Mouse (Mus musculus) midbrain, embryonic 11.5 days (tissue): Measurements from ENCODE around the gene Hunk. TPM values are rescaled to one million over a fixed set of nuclear protein-coding genes. Genes with fewer than 3 reads are reported as not detected.

ENCODE experiments used
- ATAC-seq: fragments of 200-750 bp; cut with Nextera tagmentation; 2 replicates; pipeline ENCODE4 v1.8.0; 2017; ENCODE audit warnings: moderate TSS enrichment, moderate library complexity; ENCODE audit not compliant: low FRiP score
- DNase-seq: peaks from one replicate; pipeline ENCODE4 v3.0.0; 2015; ENCODE audit warnings: low spot score; ENCODE audit errors: missing footprints
- H3K27ac ChIP-seq: fragments of 300-500 bp; sonication (generic); 2 replicates; pipeline ENCODE4 v1.5.1; 2014; ENCODE audit warnings: low read depth, low read length
- H3K27me3 ChIP-seq: fragments of 300-500 bp; sonication (generic); 2 replicates; pipeline ENCODE4 v1.6.1; 2014; ENCODE audit warnings: mild to moderate bottlenecking, low read length, moderate library complexity, mixed read lengths; ENCODE audit not compliant: control insufficient read depth, insufficient read depth
- H3K36me3 ChIP-seq: fragments of 300-500 bp; sonication (generic); 2 replicates; pipeline ENCODE4 v1.6.1; 2014; ENCODE audit warnings: mild to moderate bottlenecking, low read length, moderate library complexity, mixed read lengths; ENCODE audit not compliant: control insufficient read depth, insufficient read depth
- H3K4me1 ChIP-seq: fragments of 300-500 bp; sonication (generic); 2 replicates; pipeline ENCODE4 v1.6.1; 2014; ENCODE audit warnings: low read length; ENCODE audit not compliant: control insufficient read depth, insufficient read depth
- H3K4me2 ChIP-seq: fragments of 300-500 bp; sonication (generic); 2 replicates; pipeline ENCODE4 v1.6.1; 2014; ENCODE audit warnings: mild to moderate bottlenecking, moderate library complexity
- H3K4me3 ChIP-seq: fragments of 300-500 bp; sonication (generic); 2 replicates; pipeline ENCODE4 v1.5.1; 2014; ENCODE audit warnings: low read depth, low read length
- H3K9ac ChIP-seq: fragments of 300-500 bp; sonication (generic); 2 replicates; pipeline ENCODE4 v1.6.1; 2014; ENCODE audit warnings: low read length
- H3K9me3 ChIP-seq: fragments of 300-500 bp; sonication (generic); 2 replicates; pipeline ENCODE4 v1.6.1; 2016; ENCODE audit warnings: low read length; ENCODE audit not compliant: control insufficient read depth
- WGBS: fragments of 180-500 bp; shearing (Covaris S2); extraction: QIAGEN DNeasy Blood & Tissue Kit; methylation state at CpG from one replicate; pipeline ENCODE4 v1.1.7; 2014; 5-methylcytosine and 5-hydroxymethylcytosine counted together
- polyA plus RNA-seq: library from polyadenylated mRNA; unstranded; fragments of >200 nt; fragmentation: Nextera tagmentation; extraction: Ambion mirVana; gene quantifications from 2 replicates; pipeline ENCODE4 v1.2.1, GENCODE M21; 2014

Gene Hunk
- polyA plus RNA-seq, 1 experiment from 2014 or later: 9.7 TPM

DNA sequence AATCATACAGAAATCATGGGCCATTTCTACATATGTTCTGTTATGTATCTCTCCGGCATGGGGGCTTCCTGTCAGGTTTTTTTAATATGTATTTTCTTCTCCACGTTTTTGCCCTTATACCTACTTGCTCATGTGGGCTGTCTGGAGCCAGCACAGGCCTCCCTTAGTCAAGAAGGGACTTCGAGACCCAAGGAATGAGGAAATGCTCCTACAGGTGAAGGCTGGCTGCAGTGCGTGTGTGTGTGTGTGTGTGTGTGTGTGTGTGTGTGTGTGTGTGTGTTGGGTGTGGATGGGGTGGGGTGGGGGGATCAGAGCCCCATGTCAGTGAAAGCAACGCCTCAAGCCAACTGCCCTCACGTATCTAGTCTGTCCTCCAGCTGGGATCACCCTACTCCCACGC is 16.5 kb downstream of the Hunk start:
- no peak for DNase-seq
- 91% methylated on average over 7 of the region's 7 CpGs for WGBS
- H3K4me1 ChIP-seq: peaks cover 20% of the 10 kb centered on the region
- H3K36me3 ChIP-seq: no peaks in the 10 kb centered on the region
- H3K4me2 ChIP-seq: no peak overlapping the region
- no peaks in the 10 kb centered on the region for H3K27me3 ChIP-seq
- no peak overlapping the region for H3K4me3 ChIP-seq
- ATAC-seq: no peak
- H3K9me3 ChIP-seq: no peaks in the 10 kb centered on the region
- no peak overlapping the region for H3K27ac ChIP-seq
- no peak overlapping the region for H3K9ac ChIP-seq

DNA sequence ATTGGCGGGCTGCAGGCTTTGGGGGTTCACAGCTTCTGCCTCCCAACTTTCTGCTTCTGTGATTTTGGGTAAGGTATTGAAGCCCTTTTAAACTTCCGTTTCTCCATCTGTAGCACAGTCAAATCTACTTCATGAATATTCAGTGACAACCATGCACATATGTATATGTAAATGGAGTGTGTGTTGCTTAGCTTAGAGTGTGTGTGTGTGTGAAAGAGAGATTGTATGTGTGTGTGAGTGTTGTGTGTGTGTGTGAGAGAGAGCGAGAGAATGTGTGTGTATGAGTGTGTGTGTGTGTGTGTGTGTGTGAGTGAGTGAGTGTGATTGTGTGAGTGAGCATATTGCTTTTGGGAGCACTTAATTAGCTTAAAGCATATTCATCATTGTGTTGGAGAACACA is 19.4 kb downstream of the Hunk start:
- 90% methylated on average over 3 of the region's 3 CpGs for WGBS
- no peaks in the 10 kb centered on the region for H3K27me3 ChIP-seq
- no peaks in the 10 kb centered on the region; the same call in 1 of the 2 replicates for H3K36me3 ChIP-seq
- H3K9me3 ChIP-seq: no peaks in the 10 kb centered on the region
- H3K4me1 ChIP-seq: peaks cover 32% of the 10 kb centered on the region
- ATAC-seq (no peak), DNase-seq (no peak)
- no peak overlapping the region for H3K4me2 ChIP-seq
- H3K4me3 ChIP-seq: no peak overlapping the region
- H3K27ac ChIP-seq: no peak overlapping the region
- H3K9ac ChIP-seq: no peak overlapping the region

DNA sequence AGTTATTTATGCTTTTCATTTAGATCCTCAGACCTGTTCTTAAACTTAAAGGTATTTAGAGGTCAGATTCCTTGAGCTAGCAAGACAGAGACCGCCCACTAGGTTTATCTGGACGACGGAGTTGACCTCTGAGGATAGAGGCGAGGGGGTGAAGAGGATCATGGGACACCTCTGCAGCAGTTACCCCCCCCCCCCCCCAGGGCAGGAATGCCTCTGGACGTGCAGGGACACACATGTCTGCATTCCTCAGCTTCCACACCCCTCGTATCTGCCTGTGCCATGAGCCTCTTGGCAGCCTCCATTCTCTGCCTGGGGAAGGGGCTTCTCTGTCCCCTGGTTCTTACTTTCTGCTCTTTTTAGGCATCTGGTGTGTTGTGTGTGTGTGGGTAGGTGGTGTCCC is 19.8 kb downstream of the Hunk start:
- Histone ChIP-seq H3K4me1 (peaks cover 28% of the 10 kb centered on the region), H3K4me3 (no peak overlapping the region), H3K27ac (no peak overlapping the region), H3K4me2 (no peak overlapping the region), H3K9me3 (no peaks in the 10 kb centered on the region), H3K36me3 (no peaks in the 10 kb centered on the region; the same call in 1 of the 2 replicates), H3K9ac (no peak overlapping the region), H3K27me3 (no peaks in the 10 kb centered on the region)
- ATAC-seq (no peak), DNase-seq (no peak)
- WGBS: 46% methylated on average over 6 of the region's 6 CpGs

DNA sequence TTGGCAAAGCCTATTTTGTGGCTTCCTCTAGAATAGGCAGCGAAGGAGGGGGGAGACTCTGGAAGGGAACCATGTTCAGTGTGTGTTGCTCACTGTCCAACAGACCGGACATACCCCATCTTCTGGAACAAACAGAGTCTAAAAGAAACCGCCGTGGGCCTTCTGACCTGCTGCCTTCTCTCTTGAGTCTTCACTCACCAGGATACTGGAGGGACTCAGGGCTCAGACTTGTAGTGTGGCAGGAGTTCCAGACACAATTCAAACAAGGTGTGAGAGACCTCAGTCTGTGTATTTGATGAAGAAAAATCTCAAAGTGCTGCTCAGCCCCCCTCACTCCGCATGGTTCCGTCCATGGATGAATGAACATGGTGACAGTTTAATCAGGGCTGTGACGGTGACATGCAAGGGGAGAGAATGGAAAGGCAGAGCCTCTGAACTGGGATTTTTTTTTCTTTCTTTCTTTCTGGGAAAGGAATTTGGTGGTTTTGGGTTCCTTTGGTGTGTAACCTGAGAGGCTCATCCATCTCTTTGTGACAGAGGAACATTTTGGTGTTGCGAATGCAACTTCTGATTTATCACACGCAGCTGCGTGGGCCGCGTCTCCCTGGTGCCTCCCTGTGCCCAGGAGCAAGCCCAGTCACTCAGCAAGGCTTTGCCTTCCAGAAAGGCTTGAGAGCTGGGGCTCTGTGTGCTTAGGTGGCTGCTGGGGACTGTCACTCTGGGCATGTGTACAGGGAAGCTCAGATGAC is 21.9 kb downstream of the Hunk start:
- Histone ChIP-seq H3K36me3 (no peaks in the 10 kb centered on the region; the same call in 1 of the 2 replicates), H3K27me3 (no peaks in the 10 kb centered on the region), H3K9ac (no peak overlapping the region), H3K4me1 (peaks cover 16% of the 10 kb centered on the region), H3K9me3 (no peaks in the 10 kb centered on the region), H3K4me2 (no peak overlapping the region), H3K27ac (no peak overlapping the region), H3K4me3 (no peak overlapping the region)
- DNase-seq (peak; percentile 92), ATAC-seq (peak; percentile 78)
- WGBS: 24% methylated on average over 12 of the region's 12 CpGs

DNA sequence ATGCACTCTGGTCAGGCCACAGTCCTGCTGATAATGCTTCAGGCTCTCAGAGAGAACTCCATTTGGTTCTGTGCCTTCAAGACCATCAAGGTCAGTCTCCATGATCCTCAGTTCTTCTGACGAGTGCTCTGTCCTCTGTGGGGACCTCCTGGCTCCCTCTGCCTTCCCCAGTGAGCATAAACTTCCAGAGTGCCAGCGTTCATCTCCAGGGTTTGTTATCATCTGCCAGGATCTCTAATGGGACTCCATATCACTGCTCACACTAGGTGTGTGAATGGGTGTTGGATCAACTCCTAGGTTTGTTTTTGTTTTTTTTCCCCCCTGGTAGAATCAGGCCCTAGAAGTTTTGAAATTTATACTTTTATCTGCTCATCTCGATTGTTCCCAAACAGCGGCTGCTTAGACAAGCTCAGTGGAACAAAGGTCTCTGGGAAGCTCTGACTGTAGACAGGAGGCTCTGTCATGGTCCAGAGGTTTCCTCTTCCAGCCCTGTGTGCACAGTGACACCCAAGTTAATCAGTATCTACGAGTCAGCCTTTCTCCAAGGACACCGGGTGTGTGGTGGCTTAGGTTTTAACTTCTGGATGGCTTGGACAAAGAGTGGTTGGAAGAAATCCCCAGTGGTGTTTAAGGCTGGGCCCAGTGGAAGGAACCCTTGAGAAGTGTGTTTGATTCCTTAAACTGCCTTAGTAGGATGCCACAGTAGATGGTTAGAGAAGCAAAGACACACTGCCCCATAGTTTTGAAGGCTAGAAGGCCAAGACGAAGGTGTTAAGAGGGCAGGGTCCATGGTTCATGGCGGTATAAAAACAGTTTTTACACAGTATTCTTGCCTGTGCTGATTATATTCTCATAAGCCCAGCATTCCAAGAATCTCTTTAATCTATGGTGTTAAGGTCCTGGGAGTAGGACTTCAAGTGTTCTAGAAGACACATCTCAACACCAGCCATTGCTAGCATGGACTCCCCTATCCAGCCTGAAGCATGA is 26.6 kb downstream of the Hunk start:
- Histone ChIP-seq H3K9ac (no peak overlapping the region), H3K4me2 (no peak overlapping the region), H3K9me3 (peaks cover 5% of the 10 kb centered on the region; the same call in 1 of the 2 replicates), H3K4me3 (no peak overlapping the region), H3K27me3 (no peaks in the 10 kb centered on the region), H3K36me3 (peaks cover 6% of the 10 kb centered on the region), H3K4me1 (peaks cover 13% of the 10 kb centered on the region), H3K27ac (no peak overlapping the region)
- WGBS: 84% methylated on average over 8 of the region's 8 CpGs
- ATAC-seq: no peak
- DNase-seq: no peak

DNA sequence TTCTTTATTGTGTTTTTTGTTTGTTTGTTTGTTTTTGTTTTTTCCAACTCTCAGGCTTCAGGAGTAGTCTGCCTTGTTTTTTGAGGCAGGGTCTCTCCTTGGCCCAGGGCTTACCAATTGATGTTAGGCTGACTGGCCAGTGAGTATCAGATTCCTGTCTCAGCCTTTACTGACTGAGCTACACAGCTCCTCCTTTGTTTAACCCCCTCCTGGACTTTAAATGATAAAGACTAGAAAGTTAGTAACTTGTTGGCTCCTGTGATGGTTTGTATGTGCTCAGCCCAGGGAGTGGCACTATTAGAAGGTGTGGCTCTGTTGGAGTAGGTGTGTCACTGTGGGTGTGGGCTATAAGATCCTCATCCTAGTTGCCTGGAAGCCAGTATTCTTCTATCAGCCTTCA is 30.8 kb downstream of the Hunk start:
- no peak for DNase-seq
- no peak overlapping the region for H3K4me2 ChIP-seq
- no peak overlapping the region for H3K27ac ChIP-seq
- H3K4me3 ChIP-seq: no peak overlapping the region
- H3K9me3 ChIP-seq: peaks cover 5% of the 10 kb centered on the region; the same call in 1 of the 2 replicates
- no peak overlapping the region for H3K9ac ChIP-seq
- peaks cover 6% of the 10 kb centered on the region for H3K36me3 ChIP-seq
- H3K4me1 ChIP-seq: peaks cover 21% of the 10 kb centered on the region
- H3K27me3 ChIP-seq: no peaks in the 10 kb centered on the region
- no peak for ATAC-seq

DNA sequence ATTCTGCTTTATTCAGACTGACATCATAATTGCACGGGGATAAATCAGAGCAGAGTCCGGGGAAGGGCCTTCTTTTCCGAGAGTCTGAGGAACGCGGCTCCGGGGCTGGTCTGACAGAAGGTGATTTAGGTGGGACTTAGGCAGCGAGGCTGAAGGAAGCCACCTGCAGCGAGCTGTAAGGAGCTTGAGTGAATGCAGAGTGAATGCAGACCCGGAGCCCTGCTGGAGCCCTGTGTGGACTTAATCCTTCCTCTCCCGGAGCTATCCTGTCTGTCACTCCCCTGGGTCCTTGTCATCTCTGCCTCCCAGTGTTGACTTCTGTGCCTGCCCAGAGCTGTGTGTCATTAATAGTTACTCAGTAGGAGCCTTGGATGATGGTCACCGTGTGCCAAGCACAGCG is 32.8 kb downstream of the Hunk start:
- ATAC-seq (peak; percentile 59), DNase-seq (no peak)
- Histone ChIP-seq H3K36me3 (peaks cover under 1% of the 10 kb centered on the region; the same call in 1 of the 2 replicates), H3K9me3 (peaks cover 1% of the 10 kb centered on the region; the same call in 1 of the 2 replicates), H3K4me3 (no peak overlapping the region), H3K27me3 (no peaks in the 10 kb centered on the region), H3K4me2 (no peak overlapping the region), H3K9ac (no peak overlapping the region), H3K27ac (0 out of 2 replicates have a peak overlapping the region, but pooled peaks have one; percentile 3), H3K4me1 (peaks cover 24% of the 10 kb centered on the region)
- 4% methylated on average over 12 of the region's 12 CpGs for WGBS

DNA sequence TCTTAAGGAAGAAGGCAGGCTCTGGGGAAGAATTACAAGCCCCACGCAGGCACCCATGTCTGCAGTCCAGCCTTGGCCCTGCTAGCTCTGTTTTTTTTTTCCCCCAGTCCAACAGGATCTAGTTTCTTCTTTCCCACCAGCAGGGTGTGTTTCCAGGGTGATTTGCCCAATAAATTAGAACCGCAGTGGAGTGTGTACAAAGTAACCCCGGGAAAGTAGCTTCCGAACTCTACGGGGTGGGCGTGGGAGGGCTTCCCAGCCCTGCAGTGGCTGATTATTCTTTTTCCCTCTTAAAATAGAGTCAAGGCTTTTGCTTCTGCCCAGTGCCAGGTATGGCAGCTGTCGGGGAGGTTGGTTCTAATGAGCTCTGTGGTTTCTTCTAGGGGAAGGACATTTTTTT is 35.3 kb downstream of the Hunk start:
- H3K36me3 ChIP-seq: no peaks in the 10 kb centered on the region
- DNase-seq (no peak), ATAC-seq (no peak)
- no peak overlapping the region for H3K4me2 ChIP-seq
- no peak overlapping the region for H3K9ac ChIP-seq
- H3K27ac ChIP-seq: no peak overlapping the region
- no peaks in the 10 kb centered on the region for H3K9me3 ChIP-seq
- H3K4me3 ChIP-seq: no peak overlapping the region
- peaks cover 27% of the 10 kb centered on the region for H3K4me1 ChIP-seq
- 17% methylated on average over 7 of the region's 7 CpGs for WGBS
- H3K27me3 ChIP-seq: no peaks in the 10 kb centered on the region

DNA sequence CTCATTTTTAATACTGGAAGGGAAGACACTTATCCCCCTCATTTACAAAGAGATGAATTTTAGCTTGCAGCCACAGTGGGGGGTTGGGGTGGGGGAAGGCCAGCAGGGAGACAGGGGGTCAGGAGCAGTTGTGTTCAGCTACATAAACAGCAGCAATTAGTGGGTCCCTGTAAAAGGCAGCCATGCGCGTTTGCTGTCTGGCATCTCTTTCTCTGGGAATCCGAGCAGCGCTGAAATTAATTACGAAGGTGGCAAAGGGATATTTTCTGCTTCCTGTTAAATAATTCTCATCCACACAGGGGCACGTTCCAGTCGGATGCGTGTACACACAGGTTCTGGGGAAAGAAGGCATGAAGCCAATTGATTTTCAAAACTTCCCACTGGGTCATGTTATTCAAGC is 35.7 kb downstream of the Hunk start:
- H3K36me3 ChIP-seq: no peaks in the 10 kb centered on the region
- H3K4me1 ChIP-seq: peaks cover 27% of the 10 kb centered on the region
- DNase-seq: no peak
- WGBS: 42% methylated on average over 8 of the region's 8 CpGs
- no peaks in the 10 kb centered on the region for H3K27me3 ChIP-seq
- no peak overlapping the region for H3K4me2 ChIP-seq
- H3K9ac ChIP-seq: no peak overlapping the region
- no peak for ATAC-seq
- H3K9me3 ChIP-seq: no peaks in the 10 kb centered on the region
- H3K27ac ChIP-seq: no peak overlapping the region
- no peak overlapping the region for H3K4me3 ChIP-seq
